Mouse (Mus musculus) left cerebral cortex, adult 2 months (tissue): ENCODE results near the gene Snrnp40. TPM values are rescaled to one million over a fixed set of nuclear protein-coding genes. Genes with fewer than 3 reads are reported as not detected.

Source experiments
- DNase-seq, 2 experiments: peaks; one replicate each; pipeline ENCODE4 v3.0.0; 2021 to 2022; ENCODE audit warnings: low spot score in 2 of 2, mixed read lengths in 1 of 2; ENCODE audit errors: extremely low spot score in 1 of 2
- H3K27ac ChIP-seq: fragments of 200-600 bp; 2 replicates; pipeline ENCODE4 v1.8.1; 2022
- H3K4me3 ChIP-seq: fragments of 200-600 bp; 2 replicates; pipeline ENCODE4 v1.8.1; 2022
- CTCF ChIP-seq: fragments of 200-600 bp; IDR thresholded peaks from 2 replicates; pipeline ENCODE4 v1.8.1; 2022; ENCODE audit warnings: antibody characterized with exemption, mild to moderate bottlenecking, moderate library complexity
- intact Hi-C: fragments of 180-260 bp; cut with DNase I; formaldehyde crosslinking; loops from one replicate; pipeline ENCODE4 v1.15.1; 2025
- total RNA-seq, 2 experiments: library from RNA; stranded (reverse); gene quantifications; 2 replicates each; pipeline ENCODE4 v1.2.3; 2021

Snrnp40 gene
- total RNA-seq, 2 experiments from 2014 or later = 24.2 to 25.4 TPM

- Histone ChIP-seq H3K27ac (no peak overlapping the region), H3K4me3 (no peak overlapping the region)
- intact Hi-C loops = no loop called here
- peak in 1 of 2 experiments; percentile 25 for DNase-seq
- no peak for TF ChIP-seq CTCF
Measured at GRCm38 (mm10) chr4:130389496-130389895, 29.6 kb downstream of the Snrnp40 start.

GRCm38 (mm10) chr4:130389927-130390326, 30.0 kb downstream of the Snrnp40 start:
- intact Hi-C loops = no loop called here
- DNase-seq = no peak
- Histone ChIP-seq H3K4me3 (no peak overlapping the region), H3K27ac (no peak overlapping the region)
- TF ChIP-seq CTCF = no peak

GRCm38 (mm10) chr4:130391265-130391664, 31.3 kb downstream of the Snrnp40 start:
- intact Hi-C loops = no loop called here
- TF ChIP-seq CTCF = no peak; the same call in 1 of the 2 replicates
- DNase-seq = no peak
- no peak overlapping the region for H3K4me3 ChIP-seq
- H3K27ac ChIP-seq = no peak overlapping the region

Other genes with a start within 250 kb of the Snrnp40 start
- 1 to 10 TPM; 1.7 to 2.1 TPM for gene Hcrtr1, start 220.8 kb upstream of the Snrnp40 start, total RNA-seq
- gene Tinagl1, start 185.0 kb upstream of the Snrnp40 start, total RNA-seq = 10 to 100 TPM; 13.3 to 17.0 TPM
- not detected for gene Gm853, start 137.7 kb upstream of the Snrnp40 start, total RNA-seq
- 10 to 100 TPM in 1 of 2 experiments, 1 to 10 TPM in 1; 6.5 to 11.9 TPM for gene Serinc2, start 80.9 kb upstream of the Snrnp40 start, total RNA-seq
- gene Fabp3, start 51.5 kb upstream of the Snrnp40 start, total RNA-seq = 100 to 1,000 TPM; 124 to 126 TPM
- gene Gm10570, start 51.5 kb upstream of the Snrnp40 start, total RNA-seq = 1 to 10 TPM; 1.0 to 2.3 TPM
- 10 to 100 TPM; 64.0 to 64.2 TPM for gene Zcchc17, start 189 bp upstream of the Snrnp40 start, total RNA-seq
- gene Nkain1, start 214.0 kb downstream of the Snrnp40 start, total RNA-seq = 10 to 100 TPM; 28.2 to 29.8 TPM